Mouse (Mus musculus) embryonic fibroblast, embryonic 13.5 days (primary cell): ENCODE results near the gene Atp5d.

Experiments
- CTCF ChIP-seq: IDR thresholded peaks from 2 replicates; pipeline ENCODE4 v1.5.1; 2011; ENCODE audit warnings: mild to moderate bottlenecking, control low read depth, low read length, moderate library complexity, borderline replicate concordance; ENCODE audit not compliant: insufficient read depth
- POLR2A ChIP-seq: IDR thresholded peaks from 2 replicates; pipeline ENCODE4 v1.6.1; 2011; ENCODE audit warnings: low read depth, mild to moderate bottlenecking, control low read depth, low read length, moderate library complexity

- TF ChIP-seq POLR2A (0 out of 2 replicates have a peak, but pooled peaks have one; percentile 27), CTCF (no peak)
Measured at GRCm38 (mm10) chr10:80171760-80172526, 33.5 kb downstream of the Atp5d start.
